Mouse (Mus musculus) spleen, adult 2 months (tissue): ENCODE measurements around the gene Samd4.

ENCODE experiments used
- CTCF ChIP-seq: fragments of 200-500 bp; IDR thresholded peaks from 2 replicates; pipeline ENCODE4 v1.5.1; 2011; ENCODE audit warnings: mild to moderate bottlenecking, inconsistent platforms; ENCODE audit not compliant: insufficient read depth, insufficient read length, insufficient replicate concordance; ENCODE audit errors: extremely low read depth
- POLR2A ChIP-seq: fragments of 200-500 bp; IDR thresholded peaks from 2 replicates; pipeline ENCODE4 v1.6.1; 2011; ENCODE audit warnings: low read depth, low read length, inconsistent platforms

GRCm38 (mm10) chr14:46974874-46975273 lies 92.2 kb downstream of the Samd4 start:
- TF ChIP-seq POLR2A (no peak), CTCF (no peak)
